Mouse (Mus musculus) thymus, postnatal 25 days (tissue): Measurements from ENCODE around the gene Vmn1r63.
"Not testable (repeated sequence)": the region's sequence is repeated elsewhere in the genome, so short reads cannot be mapped to it uniquely, and the experiment has no call there.

ENCODE experiments used
- DNase-seq: peaks from one replicate; pipeline ENCODE4 v3.0.0; 2022

Gene Vmn1r63

DNA sequence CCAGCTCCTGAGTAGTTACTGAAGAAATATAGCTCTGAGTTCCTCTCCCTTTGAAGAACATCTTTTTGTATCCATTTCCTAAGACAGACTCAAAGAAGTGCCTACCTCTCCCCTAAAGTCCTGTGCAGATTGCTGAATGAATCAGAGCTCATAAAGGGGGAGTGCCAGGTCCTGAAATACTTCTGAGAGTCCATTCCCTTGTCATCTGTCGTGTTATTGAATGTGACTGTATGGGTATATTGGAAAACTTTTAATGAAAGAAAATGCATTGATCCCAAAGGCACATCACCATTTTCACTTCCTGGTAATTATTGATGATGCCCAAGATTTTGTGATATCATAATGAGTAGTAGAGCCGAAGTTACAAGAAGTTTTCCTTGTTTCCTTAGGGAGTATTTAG, at the start of gene Vmn1r63:
TSS of gene Vmn1r63 (minus strand) at position 101 of the 400 bp plus-strand sequence.
- DNase-seq, result not testable (repeated sequence)
